Mouse (Mus musculus): ENCODE measurements at regions not wholly inside any gene's neighbourhood (a gene's known extent, or its start where the extent isn't known, plus 50 kb on each side); places are given as distances from the start of the nearest gene placed in this dataset.

- no peak for DNase-seq
Observed at GRCm38 (mm10) chr8:96929901-96930300, 1041.6 kb upstream of the Got2 start.

GRCm38 (mm10) chr8:96880956-96881355 is 992.6 kb upstream of the Got2 start:
- DNase-seq: no peak

- no peak for DNase-seq
Observed at GRCm38 (mm10) chr8:96878793-96879192, 990.4 kb upstream of the Got2 start.

- DNase-seq: no peak
Observed at GRCm38 (mm10) chr8:96873465-96874094, 985.2 kb upstream of the Got2 start.

- peak in 1 of 2 experiments; percentile 3 for DNase-seq
Observed at GRCm38 (mm10) chr8:96868178-96869080, 980.1 kb upstream of the Got2 start.

GRCm38 (mm10) chr8:96864606-96865005 is 976.3 kb upstream of the Got2 start:
- DNase-seq: no peak

- no peak for DNase-seq
Observed at GRCm38 (mm10) chr8:96860870-96861462, 972.6 kb upstream of the Got2 start.

GRCm38 (mm10) chr8:96843566-96843965 is 955.2 kb upstream of the Got2 start:
- DNase-seq: no peak

GRCm38 (mm10) chr8:96835532-96835931 is 947.2 kb upstream of the Got2 start:
- DNase-seq: no peak

GRCm38 (mm10) chr8:96834673-96835072 is 946.3 kb upstream of the Got2 start:
- no peak for DNase-seq

GRCm38 (mm10) chr8:96829253-96829652 is 940.9 kb upstream of the Got2 start:
- no peak for DNase-seq

- DNase-seq: no peak
Observed at GRCm38 (mm10) chr8:96810550-96810949, 922.2 kb upstream of the Got2 start.
